Mouse (Mus musculus): ENCODE measurements around the gene Gramd2. TPM values are rescaled to one million over a fixed set of nuclear protein-coding genes. Genes with fewer than 3 reads are reported as not detected.
A peak's percentile ranks its signal among the peaks of the same experiment; 100 is the strongest.

Gene Gramd2
- total RNA-seq, 1 experiment from 2014 or later = 0.12 TPM

GRCm38 (mm10) chr9:59668473-59668872, 11.5 kb upstream of the Gramd2 start:
- no peak for DNase-seq

GRCm38 (mm10) chr9:59669172-59669571, 10.8 kb upstream of the Gramd2 start:
- DNase-seq = no peak

- no peak for DNase-seq
These were observed 7.6 kb upstream of the Gramd2 start for GRCm38 (mm10) chr9:59672195-59672894.

- no peak for DNase-seq
These were observed 6.5 kb upstream of the Gramd2 start for GRCm38 (mm10) chr9:59673427-59673826.

- DNase-seq = no peak
These were observed 4.3 kb upstream of the Gramd2 start for GRCm38 (mm10) chr9:59675598-59675997.

- no peak for DNase-seq
These were observed 1.6 kb upstream of the Gramd2 start for GRCm38 (mm10) chr9:59678313-59678712.

GRCm38 (mm10) chr9:59680534-59680875, 561 bp downstream of the Gramd2 start:
- no peak for DNase-seq

GRCm38 (mm10) chr9:59684020-59684419, 4.1 kb downstream of the Gramd2 start:
- no peak for DNase-seq

GRCm38 (mm10) chr9:59687416-59688046, 7.6 kb downstream of the Gramd2 start:
- DNase-seq = no peak

GRCm38 (mm10) chr9:59691635-59692094, 11.7 kb downstream of the Gramd2 start:
- peak; percentile 86 for DNase-seq

- DNase-seq = peak; percentile 35
These were observed 12.2 kb downstream of the Gramd2 start for GRCm38 (mm10) chr9:59692145-59692544.

GRCm38 (mm10) chr9:59694571-59695450, 14.9 kb downstream of the Gramd2 start:
- no peak for DNase-seq

- no peak for DNase-seq
These were observed 15.5 kb downstream of the Gramd2 start for GRCm38 (mm10) chr9:59695451-59695813.

GRCm38 (mm10) chr9:59696381-59696780, 16.4 kb downstream of the Gramd2 start:
- DNase-seq = no peak

GRCm38 (mm10) chr9:59701094-59701493, 21.1 kb downstream of the Gramd2 start:
- no peak for DNase-seq

- no peak for DNase-seq
These were observed 23.2 kb downstream of the Gramd2 start for GRCm38 (mm10) chr9:59703099-59703498.

- no peak for DNase-seq
These were observed 27.2 kb downstream of the Gramd2 start for GRCm38 (mm10) chr9:59706850-59707825.

- peak; percentile 24 for DNase-seq
These were observed 29.3 kb downstream of the Gramd2 start for GRCm38 (mm10) chr9:59709225-59709624.

- DNase-seq = no peak
These were observed 36.4 kb downstream of the Gramd2 start for GRCm38 (mm10) chr9:59716275-59716898.

GRCm38 (mm10) chr9:59718237-59718636, 38.3 kb downstream of the Gramd2 start:
- no peak for DNase-seq

- DNase-seq = no peak
These were observed 41.2 kb downstream of the Gramd2 start for GRCm38 (mm10) chr9:59721144-59721543.

Data from adrenal gland, postnatal 25 days (tissue).